Mouse (Mus musculus) kidney, adult 2 months (tissue): Measurements from ENCODE around the gene Taf10.
A peak's percentile ranks its signal among the peaks of the same experiment; 100 is the strongest.

Source experiments
- CTCF ChIP-seq: fragments of 200-500 bp; conservative IDR thresholded peaks from 2 replicates; pipeline ENCODE4 v1.5.1; 2011; ENCODE audit warnings: low read depth, mild to moderate bottlenecking, control low read depth, low read length, moderate library complexity, mixed read lengths; ENCODE audit not compliant: insufficient read depth, insufficient read length
- POLR2A ChIP-seq: fragments of 200-500 bp; IDR thresholded peaks from one replicate; pipeline ENCODE4 v1.6.1; 2011; ENCODE audit warnings: low read depth, low read length, control low read depth

GRCm38 (mm10) chr7:105743926-105744590 lies at the start of gene Taf10:
- peak; percentile 39 for TF ChIP-seq POLR2A
- peak; percentile 40 for TF ChIP-seq CTCF
